Mouse (Mus musculus) midbrain, embryonic 16.5 days (tissue): ENCODE results near the gene Ttc21a. TPM values are rescaled to one million over a fixed set of nuclear protein-coding genes. Genes with fewer than 3 reads are reported as not detected.

Experiments used
- ATAC-seq: fragments of 200-750 bp; cut with Nextera tagmentation; 2 replicates; pipeline ENCODE4 v1.8.0; 2017; ENCODE audit warnings: moderate TSS enrichment
- H3K27ac ChIP-seq: fragments of 300-500 bp; sonication (generic); 2 replicates; pipeline ENCODE4 v1.5.1; 2014; ENCODE audit warnings: mild to moderate bottlenecking, low read length, mixed read lengths
- H3K27me3 ChIP-seq: fragments of 300-500 bp; sonication (generic); 2 replicates; pipeline ENCODE4 v1.6.1; 2014; ENCODE audit warnings: low read depth, low read length, mixed read lengths; ENCODE audit not compliant: control insufficient read depth, insufficient read depth
- H3K36me3 ChIP-seq: fragments of 300-500 bp; sonication (generic); 2 replicates; pipeline ENCODE4 v1.6.1; 2014; ENCODE audit warnings: mild to moderate bottlenecking, low read length, moderate library complexity, mixed read lengths; ENCODE audit not compliant: control insufficient read depth, insufficient read depth
- H3K4me1 ChIP-seq: fragments of 300-500 bp; sonication (generic); 2 replicates; pipeline ENCODE4 v1.6.1; 2014; ENCODE audit warnings: mild to moderate bottlenecking, low read length, mixed read lengths; ENCODE audit not compliant: control insufficient read depth, insufficient read depth
- H3K4me2 ChIP-seq: fragments of 300-500 bp; sonication (generic); 2 replicates; pipeline ENCODE4 v1.6.1; 2014; ENCODE audit warnings: mild to moderate bottlenecking, low read length, mixed read lengths
- H3K4me3 ChIP-seq: fragments of 300-500 bp; sonication (generic); 2 replicates; pipeline ENCODE4 v1.5.1; 2014; ENCODE audit warnings: low read depth, mild to moderate bottlenecking, low read length, moderate library complexity, mixed read lengths
- H3K9ac ChIP-seq: fragments of 300-500 bp; sonication (generic); 2 replicates; pipeline ENCODE4 v1.6.1; 2014; ENCODE audit warnings: low read depth, low read length, mixed read lengths
- H3K9me3 ChIP-seq: fragments of 300-500 bp; sonication (generic); replicated peaks from 2 replicates; pipeline ENCODE4 v1.6.1; 2014; ENCODE audit warnings: mild to moderate bottlenecking, low read length, mixed read lengths; ENCODE audit not compliant: control insufficient read depth, poor library complexity, severe bottlenecking
- WGBS: fragments of 180-500 bp; shearing (Covaris S2); extraction: QIAGEN DNeasy Blood & Tissue Kit; methylation state at CpG from one replicate; pipeline ENCODE4 v1.1.7; 2014; 5-methylcytosine and 5-hydroxymethylcytosine counted together
- polyA plus RNA-seq: library from polyadenylated mRNA; unstranded; fragments of >200 nt; fragmentation: Nextera tagmentation; extraction: Ambion mirVana; gene quantifications from 2 replicates; pipeline ENCODE4 v1.2.1, GENCODE M21; 2015

Gene Ttc21a
- polyA plus RNA-seq, 1 experiment from 2014 or later = 1.0 TPM

DNA sequence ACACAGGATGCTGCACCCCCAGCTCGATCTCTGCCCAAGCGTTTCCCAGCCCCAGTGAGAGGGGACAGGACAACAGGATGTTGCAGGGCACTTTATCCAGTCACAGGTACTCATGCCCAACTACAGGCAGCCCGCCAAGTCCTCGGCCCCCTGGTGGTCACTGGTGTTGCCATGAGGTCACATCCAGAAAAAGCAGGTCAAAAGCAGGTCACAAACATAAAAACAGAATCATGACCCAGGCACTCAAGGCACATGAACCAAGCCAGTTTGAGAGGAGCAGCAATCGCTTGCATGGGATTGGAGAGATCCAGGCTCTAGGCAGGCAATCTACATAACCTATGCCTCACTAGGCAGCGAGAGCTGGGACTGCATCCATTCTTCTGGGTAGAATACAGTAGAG, 32.8 kb downstream of the Ttc21a start:
- no peaks in the 10 kb centered on the region for H3K9me3 ChIP-seq
- H3K27me3 ChIP-seq = no peaks in the 10 kb centered on the region
- ATAC-seq = 0 out of 2 replicates have a peak, but pooled peaks have one; percentile 33
- H3K36me3 ChIP-seq = no peaks in the 10 kb centered on the region
- no peak overlapping the region for H3K4me3 ChIP-seq
- H3K4me2 ChIP-seq = no peak overlapping the region
- no peak overlapping the region for H3K9ac ChIP-seq
- WGBS = 48% methylated on average over 6 of the region's 6 CpGs
- peaks cover 9% of the 10 kb centered on the region for H3K4me1 ChIP-seq
- 0 out of 2 replicates have a peak overlapping the region, but pooled peaks have one; percentile 42 for H3K27ac ChIP-seq

DNA sequence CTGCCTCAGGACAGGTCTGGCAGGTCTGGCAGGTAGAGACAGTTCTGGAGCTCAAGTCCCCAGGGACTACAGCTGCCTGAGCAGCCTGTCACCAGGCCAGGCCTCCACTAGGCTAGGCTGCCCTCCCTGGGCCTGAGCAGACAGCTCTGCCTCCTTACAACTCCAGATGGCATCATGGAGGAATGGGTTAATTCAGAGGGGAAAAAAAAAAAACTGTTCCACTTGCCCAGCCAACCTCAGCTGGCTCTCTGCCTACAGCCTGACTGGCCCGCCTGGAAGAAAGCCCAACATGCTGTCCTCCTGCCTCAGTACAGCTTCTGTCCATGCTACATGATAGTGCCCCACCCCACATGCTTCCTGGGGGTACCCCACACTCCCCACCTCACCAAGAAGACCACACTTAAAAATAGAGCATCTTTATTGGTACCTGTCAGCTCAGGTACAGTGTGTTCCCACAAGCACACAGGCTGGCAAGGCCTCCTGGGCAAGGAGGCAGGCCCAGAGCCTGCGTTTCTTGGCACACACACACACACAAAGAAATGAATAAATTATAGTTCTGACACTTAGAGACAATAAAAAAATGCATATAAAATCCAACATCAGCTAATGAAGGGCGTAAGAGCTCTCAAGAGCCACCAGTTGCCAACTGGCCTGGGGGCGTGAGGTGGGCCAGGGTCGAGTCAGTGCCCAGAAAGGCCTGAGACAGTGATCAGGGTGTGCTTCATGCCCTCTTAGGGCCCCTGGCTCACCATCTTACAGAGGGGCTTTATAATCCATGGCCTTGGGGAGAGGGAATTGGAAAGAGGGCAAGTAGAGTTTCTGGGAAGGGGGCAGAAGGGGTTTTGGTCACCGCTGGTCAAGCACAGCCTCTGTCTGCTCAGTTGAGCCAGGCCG, 33.6 kb downstream of the Ttc21a start:
- Histone ChIP-seq H3K27ac (0 out of 2 replicates have a peak overlapping the region, but pooled peaks have one; percentile 42), H3K36me3 (no peaks in the 10 kb centered on the region), H3K9ac (no peak overlapping the region), H3K4me1 (peaks cover 9% of the 10 kb centered on the region), H3K9me3 (no peaks in the 10 kb centered on the region), H3K4me2 (no peak overlapping the region), H3K27me3 (no peaks in the 10 kb centered on the region), H3K4me3 (no peak overlapping the region)
- ATAC-seq = peak; percentile 64
- WGBS = 71% methylated on average over 7 of the region's 7 CpGs

DNA sequence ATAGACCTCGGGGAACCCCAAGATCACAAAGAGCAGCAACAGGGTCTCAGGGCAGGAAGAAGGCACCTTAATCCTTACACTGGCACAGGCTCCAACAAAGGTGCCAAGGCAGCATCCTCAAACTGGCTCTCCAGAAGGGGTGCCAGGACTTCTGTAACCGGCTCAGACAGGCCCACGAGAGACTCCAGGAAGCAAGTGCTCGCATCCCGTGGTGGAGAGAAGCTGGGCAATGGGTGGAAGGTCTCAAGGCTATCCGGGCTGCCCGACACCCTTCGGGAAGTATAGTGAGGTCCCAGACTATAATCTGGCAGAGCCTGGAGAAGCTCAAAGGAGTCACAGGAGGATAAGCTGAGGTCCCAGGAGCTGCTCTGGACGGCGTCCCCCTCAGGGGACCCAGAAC, 34.8 kb downstream of the Ttc21a start:
- H3K4me2 ChIP-seq = no peak overlapping the region
- no peak overlapping the region for H3K27ac ChIP-seq
- no peaks in the 10 kb centered on the region for H3K27me3 ChIP-seq
- peaks cover 9% of the 10 kb centered on the region for H3K4me1 ChIP-seq
- ATAC-seq = no peak
- no peak overlapping the region for H3K4me3 ChIP-seq
- H3K9me3 ChIP-seq = no peaks in the 10 kb centered on the region
- 91% methylated on average over 10 of the region's 10 CpGs for WGBS
- no peaks in the 10 kb centered on the region for H3K36me3 ChIP-seq
- no peak overlapping the region for H3K9ac ChIP-seq

DNA sequence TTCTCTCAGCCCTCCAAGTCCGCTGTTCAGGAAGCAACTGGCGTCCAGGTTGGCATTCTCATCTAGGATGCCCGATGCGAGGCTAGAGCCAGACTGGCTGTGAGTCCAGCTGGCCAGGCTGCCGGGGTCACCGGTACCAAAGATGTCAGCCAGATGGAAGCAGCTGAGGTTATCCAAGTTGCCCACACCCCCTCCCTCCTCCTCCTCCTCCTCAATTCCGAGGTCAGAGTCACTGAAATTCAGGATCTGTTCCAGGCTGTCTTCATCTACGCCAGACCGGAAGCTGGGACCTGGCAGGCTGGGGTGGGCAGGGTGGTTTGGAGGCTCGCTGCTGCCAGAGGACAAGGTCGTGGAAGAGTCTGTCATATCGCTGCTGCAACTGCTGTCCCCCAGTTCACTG, 35.2 kb downstream of the Ttc21a start:
- ATAC-seq = no peak
- Histone ChIP-seq H3K9me3 (no peaks in the 10 kb centered on the region), H3K27ac (no peak overlapping the region), H3K27me3 (no peaks in the 10 kb centered on the region), H3K36me3 (no peaks in the 10 kb centered on the region), H3K4me1 (peaks cover 9% of the 10 kb centered on the region), H3K4me2 (no peak overlapping the region), H3K4me3 (no peak overlapping the region), H3K9ac (no peak overlapping the region)
- 83% methylated on average over 12 of the region's 12 CpGs for WGBS

DNA sequence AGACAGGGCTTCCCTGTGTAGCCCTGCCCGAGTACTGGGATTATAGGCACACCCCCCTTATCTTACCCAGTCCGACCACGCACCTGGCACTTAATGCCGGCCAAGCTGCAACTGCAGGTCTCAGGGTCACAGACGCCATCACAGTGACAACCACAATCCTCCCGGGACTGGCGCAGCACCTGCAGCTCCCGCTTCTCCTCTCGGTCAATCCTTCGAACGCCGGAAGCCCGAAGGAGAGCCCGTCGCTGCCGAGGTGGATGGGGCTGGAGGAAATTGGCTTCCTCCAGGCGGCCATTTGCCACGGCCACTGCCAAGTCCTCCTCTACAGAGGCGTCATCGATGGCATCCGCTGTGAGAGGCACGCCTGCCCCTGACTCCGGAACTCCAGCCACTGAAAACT, 35.9 kb downstream of the Ttc21a start:
- Histone ChIP-seq H3K36me3 (no peaks in the 10 kb centered on the region), H3K4me1 (peaks cover 9% of the 10 kb centered on the region), H3K9ac (no peak overlapping the region), H3K9me3 (no peaks in the 10 kb centered on the region), H3K27ac (no peak overlapping the region), H3K27me3 (no peaks in the 10 kb centered on the region), H3K4me2 (no peak overlapping the region), H3K4me3 (no peak overlapping the region)
- ATAC-seq = no peak
- WGBS = 84% methylated on average over 23 of the region's 23 CpGs

DNA sequence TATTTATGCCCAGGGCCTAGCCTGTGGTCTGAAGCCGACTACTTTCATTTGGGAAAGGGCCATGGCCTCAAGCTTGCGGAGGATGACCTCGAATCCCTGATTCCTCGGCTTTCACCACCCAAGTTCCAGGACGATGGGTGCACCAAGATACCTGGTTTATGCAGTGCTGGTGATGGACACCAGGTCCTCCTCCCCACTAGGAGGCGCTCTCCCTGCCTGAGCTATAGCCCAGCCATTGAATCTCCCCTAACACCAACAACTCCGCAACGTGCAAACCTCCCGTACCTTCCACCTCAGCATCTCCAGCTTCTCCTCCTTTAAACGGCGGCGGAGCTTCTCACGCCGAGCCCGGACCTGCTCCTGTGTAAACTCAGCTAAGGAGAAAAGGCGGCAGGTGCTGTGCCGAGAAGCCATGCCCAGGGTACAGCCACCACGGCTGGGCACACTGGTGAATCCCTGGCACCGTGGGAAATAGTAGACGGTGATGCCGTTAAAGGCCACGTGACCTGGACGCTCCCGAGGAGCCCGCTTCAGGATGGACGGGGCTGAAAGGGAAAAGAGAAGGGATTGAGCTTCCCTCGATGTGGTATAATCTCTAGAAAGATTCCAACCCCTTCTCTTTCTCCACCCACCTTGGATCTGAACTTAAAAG, 36.6 kb downstream of the Ttc21a start:
- Histone ChIP-seq H3K27me3 (no peaks in the 10 kb centered on the region), H3K9ac (no peak overlapping the region), H3K4me3 (no peak overlapping the region), H3K4me2 (no peak overlapping the region), H3K4me1 (peaks cover 9% of the 10 kb centered on the region), H3K27ac (no peak overlapping the region), H3K36me3 (no peaks in the 10 kb centered on the region), H3K9me3 (no peaks in the 10 kb centered on the region)
- 92% methylated on average over 27 of the region's 27 CpGs for WGBS
- no peak for ATAC-seq

DNA sequence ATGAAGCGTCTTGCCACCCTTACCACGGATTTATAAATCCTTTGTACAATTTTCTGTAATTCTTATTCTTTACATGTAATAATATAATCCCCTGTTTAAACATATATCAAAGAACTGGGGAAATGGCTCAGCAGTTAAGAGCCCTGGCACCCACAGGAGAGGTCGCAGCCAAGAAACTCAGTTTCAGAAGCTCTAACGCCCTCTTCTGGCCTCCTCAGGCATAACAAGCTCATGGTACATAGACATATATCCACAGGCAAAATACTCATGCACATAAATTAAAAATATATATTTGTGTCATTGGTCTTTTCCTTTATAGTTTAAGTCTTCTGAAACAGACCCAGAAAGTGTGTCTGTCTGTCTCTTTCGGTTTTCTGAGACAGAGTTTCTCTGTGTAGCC, 37.2 kb downstream of the Ttc21a start:
- no peaks in the 10 kb centered on the region for H3K9me3 ChIP-seq
- WGBS = 88% methylated on average over 5 of the region's 5 CpGs
- H3K27ac ChIP-seq = no peak overlapping the region
- ATAC-seq = no peak
- H3K4me3 ChIP-seq = no peak overlapping the region
- H3K9ac ChIP-seq = no peak overlapping the region
- peaks cover 9% of the 10 kb centered on the region for H3K4me1 ChIP-seq
- no peaks in the 10 kb centered on the region for H3K36me3 ChIP-seq
- H3K27me3 ChIP-seq = no peaks in the 10 kb centered on the region
- H3K4me2 ChIP-seq = no peak overlapping the region

DNA sequence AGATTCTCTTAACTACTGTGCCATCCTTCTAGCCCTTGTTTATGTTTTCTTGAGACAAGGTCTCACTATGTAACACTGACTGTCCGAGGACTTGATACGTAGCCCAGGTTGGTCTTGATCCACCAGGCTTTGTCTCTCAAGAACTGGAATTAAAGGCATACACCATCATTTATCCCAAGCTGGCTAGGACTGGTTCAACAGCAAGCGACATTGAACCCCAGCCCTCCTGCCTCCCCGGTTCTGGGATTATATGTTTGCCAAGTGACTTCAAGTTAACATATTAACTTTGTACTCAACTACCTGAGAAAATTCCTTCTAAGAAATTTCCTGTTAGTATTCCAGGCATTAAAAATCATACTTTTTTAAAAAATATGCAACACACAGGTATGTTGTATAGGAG, 37.9 kb downstream of the Ttc21a start:
- H3K27ac ChIP-seq = no peak overlapping the region
- no peak overlapping the region for H3K9ac ChIP-seq
- no peak for ATAC-seq
- no peak overlapping the region for H3K4me3 ChIP-seq
- peaks cover 9% of the 10 kb centered on the region for H3K4me1 ChIP-seq
- 96% methylated on average over 4 of the region's 4 CpGs for WGBS
- H3K36me3 ChIP-seq = no peaks in the 10 kb centered on the region
- no peaks in the 10 kb centered on the region for H3K9me3 ChIP-seq
- H3K4me2 ChIP-seq = no peak overlapping the region
- no peaks in the 10 kb centered on the region for H3K27me3 ChIP-seq
